Mouse (Mus musculus): ENCODE measurements around the gene Zfand3. TPM values are rescaled to one million over a fixed set of nuclear protein-coding genes. Genes with fewer than 3 reads are reported as not detected.

Zfand3 gene
- polyA plus RNA-seq, 1 experiment from 2014 or later: 61.7 TPM

- no peaks in the 10 kb centered on the region for H3K36me3 ChIP-seq (ENCODE audit: control insufficient read depth, insufficient read depth, low read length)
- H3K4me2 ChIP-seq (replicated peaks; ENCODE audit: low read depth, low read length): no peak overlapping the region
- no peak overlapping the region for H3K4me3 ChIP-seq (ENCODE audit: low read depth, low read length)
- H3K4me1 ChIP-seq (replicated peaks; ENCODE audit: control insufficient read depth, insufficient read depth, low read length): 0 out of 2 replicates have a peak, but pooled peaks cover 3% of the 10 kb centered on the region
- H3K9ac ChIP-seq (ENCODE audit: low read depth, low read length): no peak overlapping the region
- H3K9me3 ChIP-seq (ENCODE audit: control insufficient read depth, low read length): no peaks in the 10 kb centered on the region
- WGBS: 67% methylated on average over 4 of the region's 4 CpGs
- no peak for DNase-seq (ENCODE audit: low spot score)
- no peaks in the 10 kb centered on the region for H3K27me3 ChIP-seq (ENCODE audit: control insufficient read depth, insufficient read depth, low read length)
- ATAC-seq (ENCODE audit: low FRiP score): no peak
- H3K27ac ChIP-seq (ENCODE audit: low read depth, low read length): no peak overlapping the region
Measured at GRCm38 (mm10) chr17:30112080-30112479, 107.5 kb downstream of the Zfand3 start.

GRCm38 (mm10) chr17:30112555-30113305 is 108.2 kb downstream of the Zfand3 start:
- Histone ChIP-seq H3K9ac (ENCODE audit: low read depth, low read length) (no peak overlapping the region), H3K36me3 (ENCODE audit: control insufficient read depth, insufficient read depth, low read length) (no peaks in the 10 kb centered on the region), H3K4me3 (ENCODE audit: low read depth, low read length) (no peak overlapping the region), H3K9me3 (ENCODE audit: control insufficient read depth, low read length) (no peaks in the 10 kb centered on the region), H3K27ac (ENCODE audit: low read depth, low read length) (no peak overlapping the region), H3K27me3 (ENCODE audit: control insufficient read depth, insufficient read depth, low read length) (no peaks in the 10 kb centered on the region), H3K4me2 (replicated peaks; ENCODE audit: low read depth, low read length) (no peak overlapping the region), H3K4me1 (replicated peaks; ENCODE audit: control insufficient read depth, insufficient read depth, low read length) (0 out of 2 replicates have a peak, but pooled peaks cover 3% of the 10 kb centered on the region)
- no peak for ATAC-seq (ENCODE audit: low FRiP score)
- 83% methylated on average over 7 of the region's 7 CpGs for WGBS
- no peak for DNase-seq (ENCODE audit: low spot score)

GRCm38 (mm10) chr17:30114761-30115160 is 110.2 kb downstream of the Zfand3 start:
- WGBS: 85% methylated on average over 3 of the region's 3 CpGs
- peak; percentile 46 for DNase-seq (ENCODE audit: low spot score)

GRCm38 (mm10) chr17:30116226-30116625 is 111.7 kb downstream of the Zfand3 start:
- Histone ChIP-seq H3K27ac (ENCODE audit: low read depth, low read length) (no peak overlapping the region), H3K27me3 (ENCODE audit: control insufficient read depth, insufficient read depth, low read length) (no peaks in the 10 kb centered on the region), H3K4me2 (replicated peaks; ENCODE audit: low read depth, low read length) (no peak overlapping the region), H3K4me1 (replicated peaks; ENCODE audit: control insufficient read depth, insufficient read depth, low read length) (0 out of 2 replicates have a peak, but pooled peaks cover 3% of the 10 kb centered on the region), H3K9me3 (ENCODE audit: control insufficient read depth, low read length) (no peaks in the 10 kb centered on the region), H3K9ac (ENCODE audit: low read depth, low read length) (no peak overlapping the region), H3K4me3 (ENCODE audit: low read depth, low read length) (no peak overlapping the region), H3K36me3 (ENCODE audit: control insufficient read depth, insufficient read depth, low read length) (no peaks in the 10 kb centered on the region)
- no peak for ATAC-seq (ENCODE audit: low FRiP score)
- no peak for DNase-seq (ENCODE audit: low spot score)
- 71% methylated on average over 5 of the region's 5 CpGs for WGBS

More at GRCm38 (mm10) chr17:30114761-30115160, 110.2 kb downstream of the Zfand3 start:
- H3K36me3 ChIP-seq (ENCODE audit: control insufficient read depth, insufficient read depth, low read length): no peaks in the 10 kb centered on the region
- H3K4me1 ChIP-seq (replicated peaks; ENCODE audit: control insufficient read depth, insufficient read depth, low read length): 0 out of 2 replicates have a peak, but pooled peaks cover 3% of the 10 kb centered on the region
- no peaks in the 10 kb centered on the region for H3K9me3 ChIP-seq (ENCODE audit: control insufficient read depth, low read length)
- ATAC-seq (ENCODE audit: low FRiP score): no peak
- no peak overlapping the region for H3K9ac ChIP-seq (ENCODE audit: low read depth, low read length)
- no peaks in the 10 kb centered on the region for H3K27me3 ChIP-seq (ENCODE audit: control insufficient read depth, insufficient read depth, low read length)
- H3K4me2 ChIP-seq (replicated peaks; ENCODE audit: low read depth, low read length): no peak overlapping the region
- no peak overlapping the region for H3K4me3 ChIP-seq (ENCODE audit: low read depth, low read length)
- H3K27ac ChIP-seq (ENCODE audit: low read depth, low read length): no peak overlapping the region

GRCm38 (mm10) chr17:30118036-30118435 is 113.5 kb downstream of the Zfand3 start:
- ATAC-seq (ENCODE audit: low FRiP score): no peak
- Histone ChIP-seq H3K9ac (ENCODE audit: low read depth, low read length) (no peak overlapping the region), H3K27ac (ENCODE audit: low read depth, low read length) (no peak overlapping the region), H3K4me3 (ENCODE audit: low read depth, low read length) (no peak overlapping the region), H3K27me3 (ENCODE audit: control insufficient read depth, insufficient read depth, low read length) (no peaks in the 10 kb centered on the region), H3K4me1 (replicated peaks; ENCODE audit: control insufficient read depth, insufficient read depth, low read length) (no peaks in the 10 kb centered on the region), H3K9me3 (ENCODE audit: control insufficient read depth, low read length) (no peaks in the 10 kb centered on the region), H3K4me2 (replicated peaks; ENCODE audit: low read depth, low read length) (no peak overlapping the region), H3K36me3 (ENCODE audit: control insufficient read depth, insufficient read depth, low read length) (no peaks in the 10 kb centered on the region)
- WGBS: 88% methylated on average over 5 of the region's 5 CpGs
- no peak for DNase-seq (ENCODE audit: low spot score)

- no peak overlapping the region for H3K27ac ChIP-seq (ENCODE audit: low read depth, low read length)
- no peak overlapping the region for H3K9ac ChIP-seq (ENCODE audit: low read depth, low read length)
- H3K4me1 ChIP-seq (replicated peaks; ENCODE audit: control insufficient read depth, insufficient read depth, low read length): no peaks in the 10 kb centered on the region
- no peaks in the 10 kb centered on the region for H3K9me3 ChIP-seq (ENCODE audit: control insufficient read depth, low read length)
- H3K27me3 ChIP-seq (ENCODE audit: control insufficient read depth, insufficient read depth, low read length): no peaks in the 10 kb centered on the region
- no peak overlapping the region for H3K4me2 ChIP-seq (replicated peaks; ENCODE audit: low read depth, low read length)
- no peak overlapping the region for H3K4me3 ChIP-seq (ENCODE audit: low read depth, low read length)
- ATAC-seq (ENCODE audit: low FRiP score) (no peak), DNase-seq (ENCODE audit: low spot score) (no peak)
- H3K36me3 ChIP-seq (ENCODE audit: control insufficient read depth, insufficient read depth, low read length): no peaks in the 10 kb centered on the region
- 92% methylated on average over 3 of the region's 3 CpGs for WGBS
Measured at GRCm38 (mm10) chr17:30122278-30122677, 117.7 kb downstream of the Zfand3 start.

GRCm38 (mm10) chr17:30128456-30128855 is 123.9 kb downstream of the Zfand3 start:
- Histone ChIP-seq H3K4me3 (ENCODE audit: low read depth, low read length) (no peak overlapping the region; the same call in 1 of the 2 replicates), H3K27ac (ENCODE audit: low read depth, low read length) (no peak overlapping the region), H3K36me3 (ENCODE audit: control insufficient read depth, insufficient read depth, low read length) (no peaks in the 10 kb centered on the region), H3K27me3 (ENCODE audit: control insufficient read depth, insufficient read depth, low read length) (no peaks in the 10 kb centered on the region), H3K9ac (ENCODE audit: low read depth, low read length) (no peak overlapping the region), H3K9me3 (ENCODE audit: control insufficient read depth, low read length) (no peaks in the 10 kb centered on the region), H3K4me1 (replicated peaks; ENCODE audit: control insufficient read depth, insufficient read depth, low read length) (no peaks in the 10 kb centered on the region), H3K4me2 (replicated peaks; ENCODE audit: low read depth, low read length) (no peak overlapping the region)
- 78% methylated on average over 6 of the region's 6 CpGs for WGBS
- DNase-seq (ENCODE audit: low spot score): no peak
- no peak for ATAC-seq (ENCODE audit: low FRiP score)

GRCm38 (mm10) chr17:30129220-30129619 is 124.7 kb downstream of the Zfand3 start:
- no peak for ATAC-seq (ENCODE audit: low FRiP score)
- Histone ChIP-seq H3K36me3 (ENCODE audit: control insufficient read depth, insufficient read depth, low read length) (no peaks in the 10 kb centered on the region), H3K4me1 (replicated peaks; ENCODE audit: control insufficient read depth, insufficient read depth, low read length) (no peaks in the 10 kb centered on the region), H3K27me3 (ENCODE audit: control insufficient read depth, insufficient read depth, low read length) (no peaks in the 10 kb centered on the region), H3K4me3 (ENCODE audit: low read depth, low read length) (no peak overlapping the region), H3K27ac (ENCODE audit: low read depth, low read length) (no peak overlapping the region), H3K4me2 (replicated peaks; ENCODE audit: low read depth, low read length) (no peak overlapping the region), H3K9me3 (ENCODE audit: control insufficient read depth, low read length) (no peaks in the 10 kb centered on the region), H3K9ac (ENCODE audit: low read depth, low read length) (no peak overlapping the region)
- DNase-seq (ENCODE audit: low spot score): no peak
- WGBS: 88% methylated on average over 7 of the region's 7 CpGs

GRCm38 (mm10) chr17:30130326-30130725 is 125.8 kb downstream of the Zfand3 start:
- H3K27me3 ChIP-seq (ENCODE audit: control insufficient read depth, insufficient read depth, low read length): no peaks in the 10 kb centered on the region
- WGBS: 83% methylated on average over 4 of the region's 4 CpGs
- no peak overlapping the region for H3K27ac ChIP-seq (ENCODE audit: low read depth, low read length)
- no peak overlapping the region for H3K4me2 ChIP-seq (replicated peaks; ENCODE audit: low read depth, low read length)
- DNase-seq (ENCODE audit: low spot score) (no peak), ATAC-seq (ENCODE audit: low FRiP score) (no peak)
- no peak overlapping the region for H3K9ac ChIP-seq (ENCODE audit: low read depth, low read length)
- no peaks in the 10 kb centered on the region for H3K9me3 ChIP-seq (ENCODE audit: control insufficient read depth, low read length)
- H3K36me3 ChIP-seq (ENCODE audit: control insufficient read depth, insufficient read depth, low read length): no peaks in the 10 kb centered on the region
- H3K4me3 ChIP-seq (ENCODE audit: low read depth, low read length): no peak overlapping the region
- H3K4me1 ChIP-seq (replicated peaks; ENCODE audit: control insufficient read depth, insufficient read depth, low read length): no peaks in the 10 kb centered on the region

All from hindbrain, embryonic 11.5 days (tissue).